28 mouse cellular contexts compared by ENCODE assay signal in the genomic region with DNA sequence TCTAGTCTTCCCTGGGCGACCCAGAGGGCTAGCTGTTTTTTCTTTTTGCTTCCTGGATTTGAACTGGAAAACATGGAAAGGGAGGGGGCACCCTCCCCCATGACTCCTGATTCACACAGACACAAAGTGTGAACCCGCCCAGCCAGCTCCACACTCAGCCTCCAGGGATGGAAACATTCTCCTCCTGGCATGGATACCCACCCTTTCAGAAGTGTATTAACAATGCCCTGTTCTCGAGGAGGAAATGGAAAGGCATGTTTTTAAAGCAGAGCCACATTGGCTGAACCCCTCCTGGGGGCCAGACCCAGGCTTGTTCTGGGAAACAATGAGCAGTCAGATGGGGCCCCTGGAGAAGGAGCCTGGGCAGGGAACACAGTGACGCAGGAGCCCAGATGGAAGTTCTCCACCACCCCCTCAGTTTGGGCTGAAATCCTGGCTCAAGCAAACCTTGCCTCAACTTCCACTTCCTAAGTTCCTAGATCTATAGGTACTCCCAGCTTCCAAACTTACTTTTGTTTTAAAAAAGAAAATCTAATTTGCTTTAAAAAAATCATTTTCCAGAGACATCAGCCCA. TPM values are rescaled to one million over a fixed set of nuclear protein-coding genes. Genes with fewer than 3 reads are reported as not detected.
A peak's percentile ranks its signal among the peaks of the same experiment; 100 is the strongest.
DNase-seq lines count a peak whose midpoint lies in the region; ATAC-seq lines count a peak whose summit lies in the region.
"Had no signal": no experiment of that assay in that cellular context is flagged by ENCODE, and none has a peak within 500 bp of the region (broad histone marks: within the 10 kb centered on the region; RNA-seq: fewer than 3 reads in every experiment).

No protein-coding gene starts in this region.

- WGBS in kidney, embryonic 16.5 days = 63% methylated on average over 4 of the region's 4 CpGs

- H3K9me3 ChIP-seq in kidney, embryonic 16.5 days (ENCODE audit: low read length) = no peaks in the 10 kb centered on the region
- H3K9me3 ChIP-seq: embryonic facial prominence, embryonic 13.5 days; forebrain, embryonic 12.5 days; heart, embryonic 10.5 days; liver, embryonic 13.5 days; midbrain, embryonic 12.5 days had no signal

- no peaks in the 10 kb centered on the region for H3K36me3 ChIP-seq in kidney, embryonic 16.5 days (ENCODE audit: insufficient read depth, low read length)
- H3K36me3 ChIP-seq: embryonic facial prominence, embryonic 13.5 days; forebrain, embryonic 12.5 days; heart, embryonic 10.5 days; liver, embryonic 13.5 days; midbrain, embryonic 12.5 days; neural tube, embryonic 13.5 days had no signal

- no peak overlapping the region for H3K9ac ChIP-seq in kidney, embryonic 16.5 days (replicated peaks; ENCODE audit: low read length)
- H3K9ac ChIP-seq: embryonic facial prominence, embryonic 13.5 days; forebrain, embryonic 12.5 days; forebrain, postnatal 0 days; liver, embryonic 13.5 days; midbrain, embryonic 12.5 days; neural tube, embryonic 13.5 days had no signal

- H3K27me3 ChIP-seq in kidney, embryonic 16.5 days (ENCODE audit: insufficient read depth, low read length) = no peaks in the 10 kb centered on the region
- H3K27me3 ChIP-seq: embryonic facial prominence, embryonic 13.5 days; forebrain, embryonic 12.5 days; liver, embryonic 13.5 days; midbrain, embryonic 12.5 days; neural tube, embryonic 13.5 days had no signal

- no peak overlapping the region for H3K4me2 ChIP-seq in kidney, embryonic 16.5 days (replicated peaks; ENCODE audit: low read depth, low read length)
- H3K4me2 ChIP-seq: embryonic facial prominence, embryonic 13.5 days; forebrain, embryonic 12.5 days; liver, embryonic 13.5 days; midbrain, embryonic 12.5 days; neural tube, embryonic 13.5 days had no signal

- H3K4me1 ChIP-seq in kidney, embryonic 16.5 days (ENCODE audit: insufficient read depth, low read length) = no peaks in the 10 kb centered on the region
- H3K4me1 ChIP-seq: forebrain, embryonic 12.5 days; heart, embryonic 10.5 days; liver, embryonic 13.5 days; megakaryocyte, embryonic 14.5 days; midbrain, embryonic 12.5 days had no signal

- ATAC-seq in frontal cortex, adult (ENCODE audit: low TSS enrichment) = peak; percentile 70
- ATAC-seq in kidney, embryonic 16.5 days (ENCODE audit: low FRiP score, low TSS enrichment) = no peak
- ATAC-seq: intestine, embryonic 16.5 days; lung, postnatal 0 days had no signal

- no peak for DNase-seq in frontal cortex, postnatal 14 days (ENCODE audit: low spot score in 2 of 2)
- peak; percentile 39 for DNase-seq in layer of hippocampus, adult 11-12 months (ENCODE audit: low spot score)
- DNase-seq in layer of hippocampus, postnatal 25 days (ENCODE audit: extremely low spot score in 1 of 2, low spot score in 1 of 2) = no peak
- peak; percentile 50 for DNase-seq in right cerebral cortex, adult 18-20 months
- no peak for DNase-seq in right cerebral cortex, postnatal 10 days (ENCODE audit: low spot score in 2 of 2)
- DNase-seq: adrenal gland, postnatal 25 days; B cell, adult 2 months; embryo, embryonic 11 days; forebrain, postnatal 0 days; gastrocnemius, postnatal 14 days; kidney, adult 8-10 months; kidney, postnatal 10 days; liver, embryonic 13.5 days; lung, adult 18-20 months; lung, postnatal 4 days; right cerebral cortex, postnatal 14 days; thymus, postnatal 4 days had no signal

- H3K27ac ChIP-seq in kidney, embryonic 16.5 days (ENCODE audit: low read length) = no peak overlapping the region
- H3K27ac ChIP-seq: embryonic facial prominence, embryonic 13.5 days; forebrain, embryonic 12.5 days; heart, embryonic 10.5 days; liver, embryonic 13.5 days; midbrain, embryonic 12.5 days; neural tube, embryonic 13.5 days had no signal

- H3K4me3 ChIP-seq in kidney, embryonic 16.5 days (ENCODE audit: low read length) = no peak overlapping the region
- H3K4me3 ChIP-seq: embryonic facial prominence, embryonic 13.5 days; erythroblast, embryonic 14.5 days; forebrain, embryonic 12.5 days; heart, embryonic 10.5 days; liver, embryonic 13.5 days; megakaryocyte, embryonic 14.5 days; midbrain, embryonic 12.5 days; neural tube, embryonic 13.5 days had no signal

RNA-seq across cellular contexts. Expression of a gene that starts 39.9 kb away (rescaled TPM):
- 10 to 100 TPM; 18.1 to 20.7 TPM for total RNA-seq in layer of hippocampus, postnatal 25 days (2021)
- 0.27 and 0.75 TPM in 2 replicates for polyA plus RNA-seq in kidney, embryonic 16.5 days (2015; fragmentation: Nextera tagmentation; extraction: Ambion mirVana)
- polyA plus RNA-seq: erythroblast, embryonic 14.5 days had no signal

Comparison
In these comparisons a context has a peak if more than half of its experiments do, and no peak if none do; other contexts are left out.
1. DNase-seq: peak in layer of hippocampus, adult 11-12 months (single experiment) and right cerebral cortex, adult 18-20 months (single experiment); none in frontal cortex, postnatal 14 days (0 of 2), layer of hippocampus, postnatal 25 days (0 of 2) and right cerebral cortex, postnatal 10 days (0 of 2).